Mouse (Mus musculus): ENCODE results near the gene Lrrc27. TPM values are rescaled to one million over a fixed set of nuclear protein-coding genes. Genes with fewer than 3 reads are reported as not detected.

Lrrc27 gene
- total RNA-seq (2021), result 1 to 10 TPM; 5.8 to 7.6 TPM
- long read RNA-seq, experiment 1, partial matches to known transcripts, result 2 of 6 reads
- long read RNA-seq, experiment 1, other reads (novel, unspliced or antisense), result 4 of 6 reads
- long read RNA-seq, experiment 2, partial matches to known transcripts, result 4 of 4 reads
- long read RNA-seq, experiment 2, other reads (novel, unspliced or antisense), result 0 of 4 reads

- DNase-seq (ENCODE audit: low spot score in 2 of 2), result peak; percentile 98 to 99
Observed at GRCm38 (mm10) chr7:139212754-139213745, at the start of gene Lrrc27, which contains the start of gene Stk32c. TSS of gene Lrrc27 (plus strand) at chr7:139212988. TSS of gene Stk32c (minus strand) at chr7:139213307.

GRCm38 (mm10) chr7:139164410-139164809 is 48.4 kb upstream of the Lrrc27 start:
- no peak for DNase-seq (ENCODE audit: low spot score in 2 of 2)

DNA sequence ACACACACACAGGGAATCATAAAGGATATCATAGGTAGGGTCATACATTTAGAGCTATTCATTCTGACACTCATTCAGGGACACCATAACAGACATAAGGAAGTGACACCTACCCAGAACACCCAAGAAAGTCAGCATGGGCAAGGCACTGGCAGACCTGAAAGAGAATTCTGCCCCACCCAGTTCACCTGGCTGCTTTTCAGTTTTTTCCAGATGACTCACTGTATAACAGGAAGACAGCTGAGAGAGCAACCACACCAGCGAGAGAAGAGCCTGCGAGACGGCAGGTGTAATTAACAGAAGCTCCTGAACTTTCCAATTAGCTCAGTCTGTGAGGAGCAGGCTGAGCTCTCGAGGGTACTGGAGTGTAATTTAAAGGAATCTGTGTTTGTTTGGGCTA is 43.6 kb upstream of the Lrrc27 start:
- DNase-seq (ENCODE audit: low spot score in 2 of 2), result no peak

DNA sequence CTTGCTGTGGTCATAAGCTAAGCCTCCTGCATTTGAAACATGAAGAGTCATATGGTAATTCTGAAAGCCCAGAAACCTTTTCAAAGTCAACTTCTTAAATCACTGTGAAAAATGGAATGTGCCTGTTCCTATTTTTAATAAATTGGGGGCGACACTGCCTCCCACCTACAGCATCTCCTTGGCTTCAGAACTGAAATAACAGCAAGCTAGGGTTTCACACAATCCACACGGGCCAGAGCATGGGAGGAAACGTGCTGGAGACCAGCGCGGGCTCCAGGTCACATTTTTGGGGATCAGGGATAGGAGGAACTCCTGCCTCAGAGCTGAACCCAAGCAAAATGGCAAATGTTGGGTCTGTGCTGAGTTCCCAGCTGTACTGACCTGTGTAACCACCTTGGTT is 33.5 kb upstream of the Lrrc27 start:
- no peak for DNase-seq (ENCODE audit: low spot score in 2 of 2)

GRCm38 (mm10) chr7:139180058-139180457 is 32.7 kb upstream of the Lrrc27 start:
- DNase-seq (ENCODE audit: low spot score in 2 of 2), result no peak

GRCm38 (mm10) chr7:139184396-139184795 is 28.4 kb upstream of the Lrrc27 start:
- no peak for DNase-seq (ENCODE audit: low spot score in 2 of 2)

DNA sequence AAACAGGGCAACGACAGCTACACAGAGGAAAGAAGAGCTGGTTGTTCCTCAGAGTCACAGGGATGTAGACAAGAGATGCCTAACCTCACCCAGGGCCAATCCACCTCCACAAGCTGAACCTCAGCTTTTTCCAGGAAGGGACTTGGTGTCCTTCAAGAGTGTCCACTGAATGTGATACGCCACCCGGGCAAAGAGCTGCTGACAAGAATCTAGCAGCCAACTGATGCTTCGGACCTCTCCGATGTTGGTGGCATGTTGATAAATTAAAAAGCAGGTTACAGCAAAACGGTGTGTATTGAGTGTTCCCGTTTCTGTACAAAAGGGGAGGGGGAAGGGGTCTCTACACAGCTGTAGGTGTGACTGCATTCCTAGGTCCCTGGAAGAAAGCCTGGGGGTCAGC is 27.9 kb upstream of the Lrrc27 start:
- no peak for DNase-seq (ENCODE audit: low spot score in 2 of 2)

- DNase-seq (ENCODE audit: low spot score in 2 of 2), result no peak
Observed at GRCm38 (mm10) chr7:139185971-139186370, 26.8 kb upstream of the Lrrc27 start.

GRCm38 (mm10) chr7:139186436-139186835 is 26.4 kb upstream of the Lrrc27 start:
- no peak for DNase-seq (ENCODE audit: low spot score in 2 of 2)

DNA sequence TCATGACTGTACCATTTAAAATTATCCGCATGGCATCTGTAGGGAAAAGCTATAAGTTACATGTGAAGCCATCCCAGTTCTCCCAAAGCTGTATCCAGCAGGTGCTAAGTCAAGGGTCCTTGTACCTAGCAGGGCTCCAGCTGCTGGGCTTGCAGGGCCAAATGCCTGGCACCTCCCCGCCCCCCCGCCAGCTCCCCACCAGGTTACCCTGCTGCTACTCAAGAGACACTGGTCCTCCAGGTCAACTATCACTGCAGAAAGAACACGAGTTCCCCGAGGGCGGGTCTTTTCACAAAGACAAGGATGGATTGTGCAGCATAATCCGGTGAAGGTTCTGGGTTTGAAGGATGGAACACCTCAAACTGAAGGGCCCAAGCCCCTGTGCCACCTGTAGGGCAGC is 25.5 kb upstream of the Lrrc27 start:
- no peak for DNase-seq (ENCODE audit: low spot score in 2 of 2)

- peak; percentile 59 to 64 for DNase-seq (ENCODE audit: low spot score in 2 of 2)
Observed at GRCm38 (mm10) chr7:139187771-139188633, 24.8 kb upstream of the Lrrc27 start.

GRCm38 (mm10) chr7:139188634-139189207 is 24.1 kb upstream of the Lrrc27 start:
- DNase-seq (ENCODE audit: low spot score in 2 of 2), result no peak

GRCm38 (mm10) chr7:139190616-139191015 is 22.2 kb upstream of the Lrrc27 start:
- no peak for DNase-seq (ENCODE audit: low spot score in 2 of 2)

DNA sequence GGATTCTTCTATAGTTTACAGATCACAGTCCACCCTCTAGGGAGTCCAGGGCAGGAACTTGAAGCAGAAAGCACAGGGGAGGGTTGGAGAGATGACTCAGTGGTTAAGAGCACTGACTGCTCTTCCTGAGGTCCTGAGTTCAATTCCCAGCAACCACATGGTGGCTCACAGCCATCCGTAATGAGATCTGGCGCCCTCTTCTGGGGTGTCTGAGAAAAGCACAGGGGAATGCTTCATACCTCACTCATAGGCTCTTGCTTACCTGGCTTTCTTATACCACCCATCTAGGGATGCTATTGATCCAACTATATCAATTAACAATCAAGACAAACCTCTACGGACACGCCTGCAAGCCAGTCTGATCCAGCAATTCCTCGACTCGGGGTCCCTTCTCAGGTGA is 21.2 kb upstream of the Lrrc27 start:
- DNase-seq (ENCODE audit: low spot score in 2 of 2), result no peak

GRCm38 (mm10) chr7:139197022-139197421 is 15.8 kb upstream of the Lrrc27 start:
- no peak for DNase-seq (ENCODE audit: low spot score in 2 of 2)

- DNase-seq (ENCODE audit: low spot score in 2 of 2), result peak; percentile 61 to 82
Observed at GRCm38 (mm10) chr7:139200108-139200507, 12.7 kb upstream of the Lrrc27 start.

DNA sequence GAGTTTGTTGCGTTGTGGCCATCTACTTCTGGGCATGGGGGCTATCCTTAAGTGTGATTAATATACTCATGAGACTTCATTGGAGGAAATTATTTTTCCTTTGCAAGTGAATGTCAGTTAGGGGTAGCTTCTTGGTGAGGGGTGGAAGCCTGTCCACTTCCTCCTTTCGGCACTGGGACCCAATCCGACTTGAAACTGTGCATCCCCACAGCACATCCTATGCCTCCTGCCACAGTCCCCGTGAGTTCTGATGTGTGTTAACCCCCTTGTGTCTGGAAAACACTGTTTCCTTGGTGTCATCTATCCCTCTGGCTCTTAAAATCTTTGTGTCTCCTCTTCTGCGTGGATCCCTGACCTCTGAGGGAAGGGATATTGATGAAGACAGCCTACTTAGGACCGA is 11.6 kb upstream of the Lrrc27 start:
- DNase-seq (ENCODE audit: low spot score in 2 of 2), result no peak

- DNase-seq (ENCODE audit: low spot score in 2 of 2), result peak in 1 of 2 experiments; percentile 29
Observed at GRCm38 (mm10) chr7:139208023-139208772, 4.6 kb upstream of the Lrrc27 start.

DNA sequence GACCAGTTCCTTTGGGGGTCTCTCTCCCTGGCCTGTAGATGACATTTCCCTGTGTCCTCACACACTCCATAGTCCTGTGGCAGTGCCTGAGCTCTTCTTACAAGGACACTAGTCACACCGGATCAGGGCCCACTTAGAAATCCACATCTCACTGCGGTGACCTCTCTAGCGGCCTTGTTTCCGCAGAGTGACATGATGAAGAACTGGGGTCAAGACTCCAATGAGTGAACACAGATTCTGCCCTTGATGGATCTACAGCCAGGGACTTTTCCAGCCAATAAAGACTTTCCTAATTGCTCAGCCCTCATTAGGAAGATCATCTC is 4.1 kb upstream of the Lrrc27 start:
- no peak for DNase-seq (ENCODE audit: low spot score in 2 of 2)

DNA sequence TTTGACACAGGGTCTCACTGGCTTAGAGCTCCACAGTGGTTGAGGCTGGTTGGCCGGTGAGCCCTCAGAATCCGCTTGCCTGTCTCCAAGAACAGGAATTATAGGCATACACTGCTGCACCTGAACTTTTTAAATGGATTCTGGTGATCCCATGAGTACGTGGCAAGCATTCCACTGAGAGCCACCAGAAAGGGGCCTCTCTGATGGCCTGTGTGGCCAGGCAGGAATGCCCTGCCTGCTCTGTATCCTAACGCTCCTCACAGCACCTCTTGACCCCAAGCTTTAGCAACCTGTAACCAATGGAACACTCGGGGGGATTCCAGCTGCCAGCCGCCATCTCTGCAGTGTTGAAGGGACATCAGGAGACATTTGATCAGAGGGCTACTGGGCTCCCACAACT is 1.0 kb upstream of the Lrrc27 start:
- no peak for DNase-seq (ENCODE audit: low spot score in 2 of 2)

All from layer of hippocampus, postnatal 14 days (tissue).